Mouse (Mus musculus): ENCODE data around the gene Krt42. TPM values are rescaled to one million over a fixed set of nuclear protein-coding genes. Genes with fewer than 3 reads are reported as not detected.

Krt42 gene
- total RNA-seq (2014; rRNA removed) (0.27 TPM in 1 of 2 replicates, not detected in the other), polyA plus RNA-seq (2015; fragmentation: Nextera tagmentation; extraction: Ambion mirVana) (not detected in 2 replicates)

GRCm38 (mm10) chr11:100269821-100270332 lies at the start of gene Krt42:
Krt42 (minus strand) TSS chr11:100269871.
- WGBS: 88% methylated on average over 7 of the region's 7 CpGs
- no peaks in the 10 kb centered on the region for H3K4me1 ChIP-seq (ENCODE audit: insufficient read depth, low read length)
- no peaks in the 10 kb centered on the region for H3K9me3 ChIP-seq (ENCODE audit: low read length)
- TF ChIP-seq CTCF (IDR thresholded peaks at IDR 0.05): no peak
- H3K4me3 ChIP-seq (ENCODE audit: low read depth, low read length): no peak within 1 kb of the TSS
- ATAC-seq (ENCODE audit: low FRiP score) (no peak), DNase-seq (ENCODE audit: low spot score) (no peak)
- no peak within 1 kb of the TSS for H3K9ac ChIP-seq (replicated peaks; ENCODE audit: low read length, poor library complexity, severe bottlenecking)
- H3K27ac ChIP-seq (ENCODE audit: low read depth, low read length): no peak within 1 kb of the TSS
- no peaks in the 10 kb centered on the region for H3K27me3 ChIP-seq (ENCODE audit: insufficient read depth, low read length)
- no peaks in the 10 kb centered on the region for H3K36me3 ChIP-seq (ENCODE audit: insufficient read depth, low read length)
- no peak within 1 kb of the TSS for H3K4me2 ChIP-seq (ENCODE audit: low read depth, low read length, poor library complexity, severe bottlenecking)

GRCm38 (mm10) chr11:100318529-100319451 lies 49.1 kb upstream of the Krt42 start:
- Histone ChIP-seq H3K27me3 (ENCODE audit: insufficient read depth, low read length) (no peaks in the 10 kb centered on the region), H3K9me3 (ENCODE audit: low read length) (no peaks in the 10 kb centered on the region), H3K36me3 (ENCODE audit: insufficient read depth, low read length) (peaks cover 10% of the 10 kb centered on the region), H3K9ac (replicated peaks; ENCODE audit: low read length, poor library complexity, severe bottlenecking) (0 out of 2 replicates have a peak overlapping the region, but pooled peaks have one; percentile 13), H3K4me3 (ENCODE audit: low read depth, low read length) (peak overlapping the region; percentile 72), H3K4me2 (ENCODE audit: low read depth, low read length, poor library complexity, severe bottlenecking) (peak overlapping the region; percentile 52), H3K27ac (ENCODE audit: low read depth, low read length) (peak overlapping the region; percentile 63; the same call in 1 of the 2 replicates), H3K4me1 (ENCODE audit: insufficient read depth, low read length) (0 out of 2 replicates have a peak, but pooled peaks cover 3% of the 10 kb centered on the region)
- ATAC-seq (ENCODE audit: low FRiP score) (no peak), DNase-seq (ENCODE audit: low spot score) (no peak)
- TF ChIP-seq CTCF (IDR thresholded peaks at IDR 0.05): no peak
- WGBS: 88% methylated on average over 10 of the region's 10 CpGs

- 76% methylated on average over 6 of the region's 6 CpGs for WGBS
- no peak overlapping the region for H3K27ac ChIP-seq (ENCODE audit: low read depth, low read length)
- no peak for TF ChIP-seq CTCF (IDR thresholded peaks at IDR 0.05)
- H3K4me1 ChIP-seq (ENCODE audit: insufficient read depth, low read length): 0 out of 2 replicates have a peak, but pooled peaks cover 3% of the 10 kb centered on the region
- no peak for DNase-seq (ENCODE audit: low spot score)
- no peaks in the 10 kb centered on the region for H3K9me3 ChIP-seq (ENCODE audit: low read length)
- no peaks in the 10 kb centered on the region for H3K27me3 ChIP-seq (ENCODE audit: insufficient read depth, low read length)
- H3K9ac ChIP-seq (replicated peaks; ENCODE audit: low read length, poor library complexity, severe bottlenecking): no peak overlapping the region
- peaks cover 10% of the 10 kb centered on the region for H3K36me3 ChIP-seq (ENCODE audit: insufficient read depth, low read length)
- no peak for ATAC-seq (ENCODE audit: low FRiP score)
- no peak overlapping the region for H3K4me3 ChIP-seq (ENCODE audit: low read depth, low read length)
- H3K4me2 ChIP-seq (ENCODE audit: low read depth, low read length, poor library complexity, severe bottlenecking): no peak overlapping the region
Observed at GRCm38 (mm10) chr11:100317826-100318380, 48.2 kb upstream of the Krt42 start.

- Histone ChIP-seq H3K4me1 (ENCODE audit: insufficient read depth, low read length) (0 out of 2 replicates have a peak, but pooled peaks cover 7% of the 10 kb centered on the region), H3K4me3 (ENCODE audit: low read depth, low read length) (no peak overlapping the region), H3K27ac (ENCODE audit: low read depth, low read length) (no peak overlapping the region), H3K36me3 (ENCODE audit: insufficient read depth, low read length) (no peaks in the 10 kb centered on the region), H3K9me3 (ENCODE audit: low read length) (no peaks in the 10 kb centered on the region), H3K9ac (replicated peaks; ENCODE audit: low read length, poor library complexity, severe bottlenecking) (no peak overlapping the region), H3K4me2 (ENCODE audit: low read depth, low read length, poor library complexity, severe bottlenecking) (no peak overlapping the region), H3K27me3 (ENCODE audit: insufficient read depth, low read length) (no peaks in the 10 kb centered on the region)
- WGBS: 89% methylated on average over 5 of the region's 5 CpGs
- DNase-seq (ENCODE audit: low spot score): no peak
- TF ChIP-seq CTCF (IDR thresholded peaks at IDR 0.05): no peak
- no peak for ATAC-seq (ENCODE audit: low FRiP score)
Observed at GRCm38 (mm10) chr11:100315439-100315838, 45.8 kb upstream of the Krt42 start.

GRCm38 (mm10) chr11:100313424-100313823 lies 43.8 kb upstream of the Krt42 start:
- Histone ChIP-seq H3K4me1 (ENCODE audit: insufficient read depth, low read length) (0 out of 2 replicates have a peak, but pooled peaks cover 4% of the 10 kb centered on the region), H3K36me3 (ENCODE audit: insufficient read depth, low read length) (no peaks in the 10 kb centered on the region), H3K4me3 (ENCODE audit: low read depth, low read length) (no peak overlapping the region), H3K9me3 (ENCODE audit: low read length) (no peaks in the 10 kb centered on the region), H3K4me2 (ENCODE audit: low read depth, low read length, poor library complexity, severe bottlenecking) (no peak overlapping the region), H3K27me3 (ENCODE audit: insufficient read depth, low read length) (no peaks in the 10 kb centered on the region), H3K27ac (ENCODE audit: low read depth, low read length) (no peak overlapping the region), H3K9ac (replicated peaks; ENCODE audit: low read length, poor library complexity, severe bottlenecking) (no peak overlapping the region)
- 92% methylated on average over 6 of the region's 6 CpGs for whole genome bisulfite sequencing
- no peak for ATAC-seq (ENCODE audit: low FRiP score)
- no peak for DNase-seq (ENCODE audit: low spot score)
- TF ChIP-seq CTCF (IDR thresholded peaks at IDR 0.05): no peak
